Comparison of ENCODE assay signal across 7 mouse cellular contexts in the genomic region with DNA sequence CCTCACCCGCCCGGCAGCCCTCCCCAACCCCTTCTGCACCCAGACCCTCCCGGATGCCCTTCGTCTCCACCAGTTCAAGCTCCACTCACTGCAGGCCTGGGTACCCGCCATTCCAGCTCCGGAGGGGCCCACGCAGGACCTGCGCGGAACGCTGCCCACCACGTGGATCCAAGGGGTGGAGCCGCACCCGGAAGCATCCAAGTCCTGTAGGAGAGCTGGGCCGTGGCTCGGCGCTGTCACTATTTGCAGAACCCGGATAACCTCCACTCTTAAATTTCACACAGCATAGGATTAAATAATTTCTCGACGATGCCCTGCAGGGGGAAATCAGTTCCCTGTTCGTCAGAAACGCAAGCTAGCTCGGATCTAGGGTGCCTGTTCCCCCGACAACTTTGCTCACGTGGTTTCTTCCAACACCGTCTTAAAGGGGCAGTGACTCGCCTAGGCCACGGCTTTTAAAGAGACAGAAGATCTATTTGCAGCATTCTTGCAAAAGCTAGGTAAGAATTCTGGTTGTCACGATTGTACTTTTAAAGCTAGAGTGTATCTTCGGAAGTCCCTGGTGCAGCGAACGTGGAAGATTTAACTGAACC. TPM values are rescaled to one million over a fixed set of nuclear protein-coding genes. Genes with fewer than 3 reads are reported as not detected.
DNase-seq lines count a peak whose midpoint lies in the region; ATAC-seq lines count a peak whose summit lies in the region.

Gene Cd3eap (minus strand): TSS at position 185 of the 593 bp plus-strand sequence.
Gene Ppp1r13l (plus strand): TSS at position 451 of the 593 bp plus-strand sequence.

- H3K27ac ChIP-seq in intestine, embryonic 16.5 days (ENCODE audit: low read length), result peak within 1 kb of the TSS; percentile 64

- no peaks in the 10 kb centered on the region for H3K9me3 ChIP-seq in intestine, embryonic 16.5 days (ENCODE audit: control insufficient read depth, low read length)

- peak; percentile 91 for DNase-seq in adrenal gland, postnatal 10 days
- peak; percentile 70 for DNase-seq in embryo, embryonic 11.5 days (ENCODE audit: low read depth, low spot score)
- peak; percentile 73 to 89 for DNase-seq in gastrocnemius, postnatal 4 days (ENCODE audit: low spot score in 2 of 2)
- DNase-seq in left cerebral cortex, postnatal 25 days (ENCODE audit: low spot score in 2 of 2), result peak; percentile 89 to 91
- peak; percentile 83 for DNase-seq in mesoderm, embryonic 11.5 days (ENCODE audit: low read depth, low spot score)
- DNase-seq in right cerebral cortex, postnatal 4 days, result peak; percentile 88

- H3K36me3 ChIP-seq in intestine, embryonic 16.5 days (ENCODE audit: control insufficient read depth, insufficient read depth, low read length), result peaks cover 9% of the 10 kb centered on the region; the same call in 1 of the 2 replicates

- peak within 1 kb of the TSS; percentile 73 for H3K9ac ChIP-seq in intestine, embryonic 16.5 days (ENCODE audit: low read depth, low read length)

- under 1% methylated on average over 31 of the region's 31 CpGs for WGBS in intestine, embryonic 16.5 days

- ATAC-seq in intestine, embryonic 16.5 days, result peak; percentile 64

- no peaks in the 10 kb centered on the region for H3K27me3 ChIP-seq in intestine, embryonic 16.5 days (replicated peaks; ENCODE audit: control insufficient read depth, insufficient read depth, low read length)

- intact Hi-C loops in left cerebral cortex, postnatal 25 days (cut with DNase I), result no loop called here

- peak within 1 kb of the TSS; percentile 68 for H3K4me3 ChIP-seq in intestine, embryonic 16.5 days (ENCODE audit: low read length)

- H3K4me2 ChIP-seq in intestine, embryonic 16.5 days (ENCODE audit: low read depth, low read length), result peak within 1 kb of the TSS; percentile 98

- H3K4me1 ChIP-seq in intestine, embryonic 16.5 days (ENCODE audit: control insufficient read depth, insufficient read depth, low read length), result peaks cover 30% of the 10 kb centered on the region

RNA-seq across cellular contexts. Expression of gene Cd3eap, which starts in this region (rescaled TPM):
- total RNA-seq in adrenal gland, postnatal 10 days (2021), result 10 to 100 TPM; 11.5 to 11.7 TPM
- 10 to 100 TPM in 1 of 2 experiments, 1 to 10 TPM in 1; 9.7 to 10.8 TPM for total RNA-seq in gastrocnemius, postnatal 4 days (2021)
- polyA plus RNA-seq in intestine, embryonic 16.5 days (2015; fragmentation: Nextera tagmentation; extraction: Ambion mirVana), result 19.1 and 24.3 TPM in 2 replicates
- total RNA-seq in left cerebral cortex, postnatal 25 days (2021), result 10 to 100 TPM; 16.6 to 20.0 TPM

RNA-seq across cellular contexts. Expression of gene Ppp1r13l, which starts in this region (rescaled TPM):
- 1 to 10 TPM; 5.0 to 6.0 TPM for total RNA-seq in adrenal gland, postnatal 10 days (2021)
- 1 to 10 TPM; 4.6 to 6.6 TPM for total RNA-seq in gastrocnemius, postnatal 4 days (2021)
- 3.1 and 4.2 TPM in 2 replicates for polyA plus RNA-seq in intestine, embryonic 16.5 days (2015; fragmentation: Nextera tagmentation; extraction: Ambion mirVana)
- total RNA-seq in left cerebral cortex, postnatal 25 days (2021), result 1 to 10 TPM; 5.4 to 9.9 TPM

Comparison
In these comparisons a context has a peak if more than half of its experiments do, and no peak if none do; other contexts are left out.
1. Peak in every context shown above with its lines: DNase-seq, ATAC-seq, H3K4me3 ChIP-seq and H3K27ac ChIP-seq.